23 mouse cellular contexts compared by ENCODE assay signal in the genomic region with DNA sequence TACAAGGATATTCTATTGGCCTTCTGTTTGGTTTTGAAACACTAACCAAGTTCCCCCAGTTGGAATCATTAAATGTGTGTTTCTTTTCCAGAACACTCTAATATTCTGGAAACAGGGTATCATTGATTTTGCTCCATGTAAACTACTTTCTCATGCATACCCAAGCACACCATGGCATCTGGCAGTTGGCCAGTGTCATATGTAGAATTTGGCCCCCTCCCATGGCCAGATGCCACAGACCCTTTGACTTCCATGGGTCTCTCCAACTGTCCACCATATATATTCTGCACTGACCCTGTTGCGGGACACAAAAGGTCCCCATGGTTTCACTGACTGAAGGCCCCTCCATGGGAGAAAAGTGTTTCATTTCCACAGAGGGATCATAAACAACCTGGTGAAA. TPM values are rescaled to one million over a fixed set of nuclear protein-coding genes. Genes with fewer than 3 reads are reported as not detected.
DNase-seq lines count a peak whose midpoint lies in the region; TF ChIP-seq lines count a peak whose summit lies in the region.
"Had no signal": no experiment of that assay in that cellular context is flagged by ENCODE, and none has a peak within 500 bp of the region (broad histone marks: within the 10 kb centered on the region; RNA-seq: fewer than 3 reads in every experiment).

No protein-coding gene starts in this region.

- H3K4me1 ChIP-seq in testis, adult 2 months (ENCODE audit: control insufficient read depth, insufficient read depth, low read length), result no peaks in the 10 kb centered on the region
- H3K4me1 ChIP-seq: embryonic facial prominence, embryonic 12.5 days had no signal

- no peaks in the 10 kb centered on the region for H3K27me3 ChIP-seq in testis, adult 2 months (ENCODE audit: control insufficient read depth, insufficient read depth, low read length)
- H3K27me3 ChIP-seq: CH12.LX; embryonic facial prominence, embryonic 12.5 days; forebrain, embryonic 13.5 days; forebrain, embryonic 15.5 days; Patski had no signal

- DNase-seq in cerebellum, postnatal 10 days, result peak; percentile 58 to 78
- DNase-seq in cerebellum, adult 9-10 months, result no peak
- peak; percentile 55 for DNase-seq in left cerebral cortex, postnatal 4 days
- no peak for DNase-seq in left cerebral cortex, adult 9 months (ENCODE audit: low spot score in 2 of 2)
- DNase-seq in testis, postnatal 10 days (ENCODE audit: low spot score), result no peak
- DNase-seq: adrenal gland, adult 8-10 months; adrenal gland, postnatal 14 days; adrenal gland, postnatal 36 days; B cell, adult 2 months; cerebellum, adult 11-12 months; cerebellum, adult 2 months; cerebellum, adult 9-11 months; cerebellum, postnatal 25 days; forebrain, postnatal 0 days had no signal

- H3K36me3 ChIP-seq in testis, adult 2 months (ENCODE audit: control insufficient read depth, insufficient read depth, low read length), result peaks cover 1% of the 10 kb centered on the region
- H3K36me3 ChIP-seq: embryonic facial prominence, embryonic 12.5 days; forebrain, embryonic 15.5 days had no signal

- intact Hi-C loops in left cerebral cortex, postnatal 4 days (cut with DNase I), result no loop called here

- no peak overlapping the region for H3K4me3 ChIP-seq in testis, adult 2 months (ENCODE audit: control insufficient read depth, low read depth, low read length)
- H3K4me3 ChIP-seq: embryonic facial prominence, embryonic 10.5 days; embryonic facial prominence, embryonic 12.5 days; forebrain, embryonic 13.5 days; forebrain, embryonic 15.5 days had no signal

- TF ChIP-seq CTCF in testis, adult 2 months (IDR thresholded peaks at IDR 0.05; ENCODE audit: control insufficient read depth, insufficient read depth, insufficient replicate concordance, low read depth, low read length), result no peak

- no peak for TF ChIP-seq POLR2A in testis, adult 2 months (IDR thresholded peaks at IDR 0.05; ENCODE audit: control insufficient read depth, low read depth, low read length)

- H3K27ac ChIP-seq in testis, adult 2 months (ENCODE audit: control insufficient read depth, insufficient read depth, low read depth, low read length), result peak overlapping the region; percentile 12; the same call in 1 of the 2 replicates
- H3K27ac ChIP-seq: embryonic facial prominence, embryonic 10.5 days; embryonic facial prominence, embryonic 12.5 days; forebrain, embryonic 13.5 days had no signal

RNA-seq across cellular contexts. Expression of a gene that starts 18.7 kb away (rescaled TPM):
- total RNA-seq in left cerebral cortex, postnatal 4 days (2021), result 10 to 100 TPM; 56.5 to 57.1 TPM
- 9.3 and 9.8 TPM in 2 replicates for polyA plus RNA-seq in testis, adult 2 months (2012; rRNA removed)

RNA-seq across cellular contexts. Expression of a gene that starts 22.9 kb away (rescaled TPM):
- 1 to 10 TPM; 2.0 to 3.0 TPM for total RNA-seq in left cerebral cortex, postnatal 4 days (2021)
- polyA plus RNA-seq in testis, adult 2 months (2012; rRNA removed), result 22.7 and 23.3 TPM in 2 replicates
- total RNA-seq: adrenal gland, adult 18-20 months; adrenal gland, postnatal 14 days; adrenal gland, postnatal 36 days had no signal
- polyA plus RNA-seq: G1E had no signal

RNA-seq across cellular contexts. Expression of a gene that starts 54.4 kb away (rescaled TPM):
- 10 to 100 TPM; 24.2 to 26.2 TPM for total RNA-seq in left cerebral cortex, postnatal 4 days (2021)
- polyA plus RNA-seq in testis, adult 2 months (2012; rRNA removed), result 19.3 and 23.4 TPM in 2 replicates

Comparison
In these comparisons a context has a peak if more than half of its experiments do, and no peak if none do; other contexts are left out.
1. DNase-seq: peak in cerebellum, postnatal 10 days (2 of 2) and left cerebral cortex, postnatal 4 days (single experiment); none in cerebellum, adult 9-10 months (single experiment), left cerebral cortex, adult 9 months (0 of 2) and testis, postnatal 10 days (single experiment).